Mouse (Mus musculus) liver, embryonic 16.5 days (tissue): Measurements from ENCODE around the gene Akap9. TPM values are rescaled to one million over a fixed set of nuclear protein-coding genes. Genes with fewer than 3 reads are reported as not detected.
"Not testable (repeated sequence)": the region's sequence is repeated elsewhere in the genome, so short reads cannot be mapped to it uniquely, and the experiment has no call there.

Experiments
- ATAC-seq: fragments of 200-750 bp; cut with Nextera tagmentation; 2 replicates; pipeline ENCODE4 v1.8.0; 2017; ENCODE audit warnings: low read depth, mild to moderate bottlenecking, moderate number of reproducible peaks, moderate library complexity
- H3K27ac ChIP-seq: fragments of 300-500 bp; sonication (generic); 2 replicates; pipeline ENCODE4 v1.5.1; 2014; ENCODE audit warnings: mild to moderate bottlenecking, low read length
- H3K27me3 ChIP-seq: fragments of 300-500 bp; sonication (generic); 2 replicates; pipeline ENCODE4 v1.6.1; 2014; ENCODE audit warnings: low read depth, low read length, mixed read lengths; ENCODE audit not compliant: control insufficient read depth, insufficient read depth
- H3K36me3 ChIP-seq: fragments of 300-500 bp; sonication (generic); 2 replicates; pipeline ENCODE4 v1.6.1; 2014; ENCODE audit warnings: mild to moderate bottlenecking; ENCODE audit not compliant: control insufficient read depth, insufficient read depth
- H3K4me1 ChIP-seq: fragments of 300-500 bp; sonication (generic); 2 replicates; pipeline ENCODE4 v1.6.1; 2014; ENCODE audit warnings: low read depth, low read length, mixed read lengths; ENCODE audit not compliant: control insufficient read depth
- H3K4me2 ChIP-seq: fragments of 300-500 bp; sonication (generic); 2 replicates; pipeline ENCODE4 v1.6.1; 2014; ENCODE audit warnings: low read depth, low read length, mixed read lengths
- H3K4me3 ChIP-seq: fragments of 300-500 bp; sonication (generic); 2 replicates; pipeline ENCODE4 v1.5.1; 2014; ENCODE audit warnings: low read depth, mild to moderate bottlenecking, low read length
- H3K9ac ChIP-seq: fragments of 300-500 bp; sonication (generic); 2 replicates; pipeline ENCODE4 v1.6.1; 2014; ENCODE audit warnings: low read depth, low read length
- H3K9me3 ChIP-seq: fragments of 300-500 bp; sonication (generic); replicated peaks from 2 replicates; pipeline ENCODE4 v1.6.1; 2016; ENCODE audit warnings: low read length; ENCODE audit not compliant: control insufficient read depth
- WGBS: fragments of 180-500 bp; shearing (Covaris S2); extraction: QIAGEN DNeasy Blood & Tissue Kit; methylation state at CpG from one replicate; pipeline ENCODE4 v1.1.7; 2014; ENCODE audit not compliant: insufficient replicate concordance; 5-methylcytosine and 5-hydroxymethylcytosine counted together
- polyA plus RNA-seq: library from polyadenylated mRNA; unstranded; fragments of >200 nt; fragmentation: Nextera tagmentation; extraction: Ambion mirVana; gene quantifications from 2 replicates; pipeline ENCODE4 v1.2.1, GENCODE M21; 2015

The Akap9 gene
- 26.0 and 26.1 TPM in 2 replicates for polyA plus RNA-seq

GRCm38 (mm10) chr5:3927801-3928689 lies at the start of gene Akap9:
Gene Akap9 (plus strand): TSS chr5:3928054.
- no peaks in the 10 kb centered on the region for H3K27me3 ChIP-seq
- H3K27ac ChIP-seq: peak within 1 kb of the TSS; percentile 76
- no peaks in the 10 kb centered on the region for H3K9me3 ChIP-seq
- under 1% methylated on average over 63 of the region's 82 CpGs for WGBS
- H3K36me3 ChIP-seq: no peaks in the 10 kb centered on the region
- H3K4me3 ChIP-seq: peak within 1 kb of the TSS; percentile 90
- H3K4me2 ChIP-seq: peak within 1 kb of the TSS; percentile 83
- ATAC-seq: peak; percentile 90
- peak within 1 kb of the TSS; percentile 86 for H3K9ac ChIP-seq
- H3K4me1 ChIP-seq: peaks cover 14% of the 10 kb centered on the region

DNA sequence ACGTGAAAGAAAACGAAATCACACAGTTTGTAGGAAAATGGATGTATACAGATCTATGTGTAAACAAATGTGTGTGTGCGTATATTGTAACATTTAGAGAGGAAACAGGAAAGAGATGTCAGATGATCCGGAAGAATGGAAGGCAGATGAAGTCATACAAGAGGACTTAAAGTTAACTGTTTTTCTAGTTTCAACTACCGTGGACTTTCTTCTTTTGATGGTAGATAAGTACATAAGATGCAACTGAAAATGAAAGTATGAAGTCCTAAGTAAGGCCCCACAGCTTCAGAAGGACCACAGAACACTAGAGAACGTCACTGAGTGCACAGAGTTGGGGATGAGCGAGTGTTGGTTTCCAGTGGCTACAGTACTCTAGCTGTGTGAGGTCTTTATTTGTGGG lies 41.0 kb upstream of the Akap9 start:
- WGBS: 77% methylated on average over 7 of the region's 7 CpGs
- H3K36me3 ChIP-seq, ATAC-seq, H3K4me2 ChIP-seq, H3K27me3 ChIP-seq, H3K4me1 ChIP-seq, H3K4me3 ChIP-seq, H3K27ac ChIP-seq, H3K9me3 ChIP-seq, H3K9ac ChIP-seq: not testable (repeated sequence)

DNA sequence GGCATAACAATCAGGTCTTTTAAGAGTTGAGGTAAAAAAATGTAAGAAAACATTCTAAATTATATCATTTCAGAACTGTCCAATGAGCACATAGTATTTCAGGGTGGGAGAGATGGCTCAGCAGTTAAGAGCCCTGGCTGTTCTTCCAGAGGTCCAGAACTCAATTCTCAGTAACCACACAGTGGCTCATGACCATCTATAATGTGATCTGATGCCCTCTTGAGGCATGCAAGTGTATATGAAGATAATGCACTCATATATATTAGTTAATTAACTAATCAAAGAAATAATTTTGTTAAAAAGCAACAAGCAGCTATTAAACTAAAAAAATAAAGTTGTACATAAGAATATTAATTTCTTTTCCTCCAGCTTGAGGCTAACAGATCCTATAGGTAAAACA lies 38.7 kb upstream of the Akap9 start:
- H3K9me3 ChIP-seq: no peaks in the 10 kb centered on the region
- H3K4me1 ChIP-seq: peaks cover 3% of the 10 kb centered on the region
- H3K27ac ChIP-seq: no peak overlapping the region
- ATAC-seq: no peak
- H3K4me3 ChIP-seq: no peak overlapping the region
- H3K36me3 ChIP-seq: no peaks in the 10 kb centered on the region
- H3K4me2 ChIP-seq: no peak overlapping the region
- no peaks in the 10 kb centered on the region for H3K27me3 ChIP-seq
- no peak overlapping the region for H3K9ac ChIP-seq

GRCm38 (mm10) chr5:3893459-3894293 lies 34.2 kb upstream of the Akap9 start, which contains the start of gene Mterf1a:
Gene Mterf1a (minus strand): TSS chr5:3893933.
- not testable (repeated sequence) for H3K9me3 ChIP-seq, H3K4me1 ChIP-seq, H3K27ac ChIP-seq, H3K27me3 ChIP-seq, H3K36me3 ChIP-seq
- Histone ChIP-seq H3K9ac (peak within 1 kb of the TSS; percentile 58), H3K4me3 (peak within 1 kb of the TSS; percentile 51), H3K4me2 (peak within 1 kb of the TSS; percentile 49)
- WGBS: under 1% methylated on average over 6 of the region's 47 CpGs
- peak; percentile 100 for ATAC-seq

DNA sequence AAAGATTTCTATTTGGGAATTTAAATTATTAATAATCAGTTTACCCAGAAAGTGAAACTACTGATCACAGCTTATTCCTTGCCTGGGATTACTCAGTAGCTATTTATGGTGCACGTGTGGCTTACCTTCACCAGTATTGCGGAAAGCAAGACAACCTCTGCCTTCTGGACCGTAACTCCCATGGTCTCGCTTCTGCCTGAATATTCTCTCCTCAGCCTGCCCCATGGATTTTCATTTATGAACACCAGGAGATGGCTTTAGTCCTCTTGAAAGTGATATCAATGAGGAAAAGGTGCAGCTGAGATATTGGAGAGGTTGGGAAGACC lies 33.6 kb upstream of the Akap9 start:
- not testable (repeated sequence) for H3K4me1 ChIP-seq, H3K27ac ChIP-seq, H3K4me2 ChIP-seq, H3K9me3 ChIP-seq, H3K4me3 ChIP-seq, ATAC-seq, H3K27me3 ChIP-seq, H3K9ac ChIP-seq, H3K36me3 ChIP-seq
- 94% methylated on average over 4 of the region's 4 CpGs for WGBS

- Histone ChIP-seq H3K4me1 (no peaks in the 10 kb centered on the region), H3K27me3 (no peaks in the 10 kb centered on the region), H3K9ac (no peak overlapping the region), H3K4me3 (no peak overlapping the region), H3K4me2 (no peak overlapping the region), H3K27ac (no peak overlapping the region), H3K9me3 (no peaks in the 10 kb centered on the region), H3K36me3 (no peaks in the 10 kb centered on the region)
- ATAC-seq: no peak; the same call in 1 of the 2 replicates
- 34% methylated on average over 2 of the region's 2 CpGs for WGBS
These were observed 22.4 kb upstream of the Akap9 start for GRCm38 (mm10) chr5:3905471-3905870.

GRCm38 (mm10) chr5:3922350-3922749 lies 5.5 kb upstream of the Akap9 start:
- Histone ChIP-seq H3K36me3 (no peaks in the 10 kb centered on the region), H3K27me3 (no peaks in the 10 kb centered on the region), H3K9me3 (no peaks in the 10 kb centered on the region), H3K4me1 (peaks cover under 1% of the 10 kb centered on the region), H3K9ac (no peak overlapping the region), H3K27ac (no peak overlapping the region), H3K4me3 (no peak overlapping the region), H3K4me2 (no peak overlapping the region)
- no peak for ATAC-seq
- WGBS: 69% methylated on average over 2 of the region's 2 CpGs

- H3K27me3 ChIP-seq: no peaks in the 10 kb centered on the region
- ATAC-seq: no peak
- 51% methylated on average over 4 of the region's 4 CpGs for WGBS
These were observed 1.2 kb upstream of the Akap9 start for GRCm38 (mm10) chr5:3926666-3927065.

GRCm38 (mm10) chr5:3928690-3929046 lies 814 bp downstream of the Akap9 start:
- peak overlapping the region; percentile 76 for H3K27ac ChIP-seq
- under 1% methylated on average over 12 of the region's 12 CpGs for WGBS
- H3K9ac ChIP-seq: peak overlapping the region; percentile 86
- peak; percentile 56 for ATAC-seq
- H3K36me3 ChIP-seq: no peaks in the 10 kb centered on the region
- H3K4me1 ChIP-seq: peaks cover 14% of the 10 kb centered on the region
- H3K9me3 ChIP-seq: no peaks in the 10 kb centered on the region
- peak overlapping the region; percentile 90 for H3K4me3 ChIP-seq
- peak overlapping the region; percentile 83 for H3K4me2 ChIP-seq
- no peaks in the 10 kb centered on the region for H3K27me3 ChIP-seq

More at GRCm38 (mm10) chr5:3926666-3927065, 1.2 kb upstream of the Akap9 start:
- H3K27ac ChIP-seq: no peak overlapping the region
- no peak overlapping the region for H3K9ac ChIP-seq
- no peak overlapping the region for H3K4me3 ChIP-seq
- no peaks in the 10 kb centered on the region for H3K9me3 ChIP-seq
- peaks cover 14% of the 10 kb centered on the region for H3K4me1 ChIP-seq
- no peak overlapping the region for H3K4me2 ChIP-seq
- no peaks in the 10 kb centered on the region for H3K36me3 ChIP-seq
